Mouse (Mus musculus): ENCODE results near the gene Hist1h3b. TPM values are rescaled to one million over a fixed set of nuclear protein-coding genes. Genes with fewer than 3 reads are reported as not detected.
A peak's percentile ranks its signal among the peaks of the same experiment; 100 is the strongest.

Hist1h3b gene
- total and polyA plus RNA-seq, 2 experiments from 2014 or later, result 3.3 to 800 TPM

GRCm38 (mm10) chr13:23739922-23740252 lies 12.2 kb upstream of the Hist1h3b start:
- peak overlapping the region; percentile 97 for H3K4me2 ChIP-seq (ENCODE audit: low read depth, low read length)
- peak overlapping the region; percentile 97 for H3K27ac ChIP-seq (ENCODE audit: low read depth)
- WGBS, result 0% methylated on average over 14 of the region's 14 CpGs
- no peaks in the 10 kb centered on the region for H3K36me3 ChIP-seq (replicated peaks; ENCODE audit: control insufficient read depth, insufficient read depth, low read length)
- H3K9ac ChIP-seq (replicated peaks; ENCODE audit: low read depth, low read length), result peak overlapping the region; percentile 96
- no peaks in the 10 kb centered on the region for H3K9me3 ChIP-seq (replicated peaks; ENCODE audit: control insufficient read depth, low read length)
- no peak; the same call in 1 of the 2 replicates for TF ChIP-seq EP300 (IDR thresholded peaks at IDR 0.05; ENCODE audit: low read depth)
- no peak for TF ChIP-seq CTCF (IDR thresholded peaks at IDR 0.05; ENCODE audit: low read depth)
- DNase-seq (ENCODE audit: low spot score) (no peak), ATAC-seq (ENCODE audit: insufficient read depth, low read depth) (no peak)
- H3K27me3 ChIP-seq (ENCODE audit: control insufficient read depth, insufficient read depth, low read length), result no peaks in the 10 kb centered on the region
- H3K4me3 ChIP-seq (ENCODE audit: low read depth, low read length), result peak overlapping the region; percentile 72
- peaks cover 8% of the 10 kb centered on the region; the same call in 1 of the 2 replicates for H3K4me1 ChIP-seq (ENCODE audit: control insufficient read depth, insufficient read depth)

GRCm38 (mm10) chr13:23740256-23740840 lies 11.7 kb upstream of the Hist1h3b start:
- WGBS, result 32% methylated on average over 13 of the region's 13 CpGs
- H3K4me3 ChIP-seq (ENCODE audit: low read depth, low read length), result peak overlapping the region; percentile 72
- no peaks in the 10 kb centered on the region for H3K27me3 ChIP-seq (ENCODE audit: control insufficient read depth, insufficient read depth, low read length)
- peak overlapping the region; percentile 97 for H3K4me2 ChIP-seq (ENCODE audit: low read depth, low read length)
- peaks cover 8% of the 10 kb centered on the region; the same call in 1 of the 2 replicates for H3K4me1 ChIP-seq (ENCODE audit: control insufficient read depth, insufficient read depth)
- DNase-seq (ENCODE audit: low spot score) (no peak), ATAC-seq (ENCODE audit: insufficient read depth, low read depth) (no peak)
- no peaks in the 10 kb centered on the region for H3K36me3 ChIP-seq (replicated peaks; ENCODE audit: control insufficient read depth, insufficient read depth, low read length)
- no peaks in the 10 kb centered on the region for H3K9me3 ChIP-seq (replicated peaks; ENCODE audit: control insufficient read depth, low read length)
- H3K27ac ChIP-seq (ENCODE audit: low read depth), result peak overlapping the region; percentile 97
- TF ChIP-seq CTCF (IDR thresholded peaks at IDR 0.05; ENCODE audit: low read depth) (no peak), EP300 (IDR thresholded peaks at IDR 0.05; ENCODE audit: low read depth) (no peak)
- peak overlapping the region; percentile 96 for H3K9ac ChIP-seq (replicated peaks; ENCODE audit: low read depth, low read length)

GRCm38 (mm10) chr13:23740910-23741309 lies 11.2 kb upstream of the Hist1h3b start:
- 67% methylated on average over 5 of the region's 5 CpGs for whole genome bisulfite sequencing
- H3K27ac ChIP-seq (ENCODE audit: low read depth), result peak overlapping the region; percentile 97; the same call in 1 of the 2 replicates
- DNase-seq (ENCODE audit: low spot score), result no peak
- no peaks in the 10 kb centered on the region for H3K9me3 ChIP-seq (replicated peaks; ENCODE audit: control insufficient read depth, low read length)
- peak overlapping the region; percentile 97 for H3K4me2 ChIP-seq (ENCODE audit: low read depth, low read length)
- TF ChIP-seq EP300 (IDR thresholded peaks at IDR 0.05; ENCODE audit: low read depth) (no peak), CTCF (IDR thresholded peaks at IDR 0.05; ENCODE audit: low read depth) (no peak)
- peak overlapping the region; percentile 72; the same call in 1 of the 2 replicates for H3K4me3 ChIP-seq (ENCODE audit: low read depth, low read length)
- H3K27me3 ChIP-seq (ENCODE audit: control insufficient read depth, insufficient read depth, low read length), result no peaks in the 10 kb centered on the region
- no peaks in the 10 kb centered on the region for H3K36me3 ChIP-seq (replicated peaks; ENCODE audit: control insufficient read depth, insufficient read depth, low read length)
- ATAC-seq (ENCODE audit: insufficient read depth, low read depth), result no peak
- H3K4me1 ChIP-seq (ENCODE audit: control insufficient read depth, insufficient read depth), result peaks cover 12% of the 10 kb centered on the region
- no peak overlapping the region for H3K9ac ChIP-seq (replicated peaks; ENCODE audit: low read depth, low read length)

GRCm38 (mm10) chr13:23742007-23742406 lies 10.1 kb upstream of the Hist1h3b start:
- ATAC-seq (ENCODE audit: insufficient read depth, low read depth) (no peak), DNase-seq (ENCODE audit: low spot score) (no peak)
- no peaks in the 10 kb centered on the region for H3K9me3 ChIP-seq (replicated peaks; ENCODE audit: control insufficient read depth, low read length)
- no peak overlapping the region for H3K4me3 ChIP-seq (ENCODE audit: low read depth, low read length)
- no peak overlapping the region for H3K27ac ChIP-seq (ENCODE audit: low read depth)
- no peaks in the 10 kb centered on the region for H3K36me3 ChIP-seq (replicated peaks; ENCODE audit: control insufficient read depth, insufficient read depth, low read length)
- peaks cover 13% of the 10 kb centered on the region for H3K4me1 ChIP-seq (ENCODE audit: control insufficient read depth, insufficient read depth)
- no peak for TF ChIP-seq CTCF (IDR thresholded peaks at IDR 0.05; ENCODE audit: low read depth)
- no peak for TF ChIP-seq EP300 (IDR thresholded peaks at IDR 0.05; ENCODE audit: low read depth)
- H3K27me3 ChIP-seq (ENCODE audit: control insufficient read depth, insufficient read depth, low read length), result no peaks in the 10 kb centered on the region
- no peak overlapping the region for H3K9ac ChIP-seq (replicated peaks; ENCODE audit: low read depth, low read length)
- no peak overlapping the region for H3K4me2 ChIP-seq (ENCODE audit: low read depth, low read length)

GRCm38 (mm10) chr13:23743215-23743614 lies 8.9 kb upstream of the Hist1h3b start:
- no peak overlapping the region for H3K27ac ChIP-seq (ENCODE audit: low read depth)
- no peak overlapping the region for H3K4me3 ChIP-seq (ENCODE audit: low read depth, low read length)
- no peaks in the 10 kb centered on the region for H3K36me3 ChIP-seq (replicated peaks; ENCODE audit: control insufficient read depth, insufficient read depth, low read length)
- H3K9ac ChIP-seq (replicated peaks; ENCODE audit: low read depth, low read length), result no peak overlapping the region
- WGBS, result 81% methylated on average over 5 of the region's 5 CpGs
- ATAC-seq (ENCODE audit: insufficient read depth, low read depth), result no peak
- H3K4me1 ChIP-seq (ENCODE audit: control insufficient read depth, insufficient read depth), result peaks cover 19% of the 10 kb centered on the region
- no peaks in the 10 kb centered on the region for H3K27me3 ChIP-seq (ENCODE audit: control insufficient read depth, insufficient read depth, low read length)
- TF ChIP-seq CTCF (IDR thresholded peaks at IDR 0.05; ENCODE audit: low read depth), result no peak
- no peak for TF ChIP-seq EP300 (IDR thresholded peaks at IDR 0.05; ENCODE audit: low read depth)
- H3K4me2 ChIP-seq (ENCODE audit: low read depth, low read length), result no peak overlapping the region
- DNase-seq (ENCODE audit: low spot score), result no peak
- H3K9me3 ChIP-seq (replicated peaks; ENCODE audit: control insufficient read depth, low read length), result no peaks in the 10 kb centered on the region

- Histone ChIP-seq H3K4me2 (ENCODE audit: low read depth, low read length) (peak overlapping the region; percentile 60; the same call in 1 of the 2 replicates), H3K4me3 (ENCODE audit: low read depth, low read length) (peak overlapping the region; percentile 38; the same call in 1 of the 2 replicates), H3K27ac (ENCODE audit: low read depth) (no peak overlapping the region), H3K9me3 (replicated peaks; ENCODE audit: control insufficient read depth, low read length) (no peaks in the 10 kb centered on the region), H3K4me1 (ENCODE audit: control insufficient read depth, insufficient read depth) (peaks cover 19% of the 10 kb centered on the region), H3K36me3 (replicated peaks; ENCODE audit: control insufficient read depth, insufficient read depth, low read length) (no peaks in the 10 kb centered on the region), H3K27me3 (ENCODE audit: control insufficient read depth, insufficient read depth, low read length) (no peaks in the 10 kb centered on the region), H3K9ac (replicated peaks; ENCODE audit: low read depth, low read length) (peak overlapping the region; percentile 46; the same call in 1 of the 2 replicates)
- ATAC-seq (ENCODE audit: insufficient read depth, low read depth) (no peak), DNase-seq (ENCODE audit: low spot score) (no peak)
- TF ChIP-seq EP300 (IDR thresholded peaks at IDR 0.05; ENCODE audit: low read depth) (no peak), CTCF (IDR thresholded peaks at IDR 0.05; ENCODE audit: low read depth) (no peak)
- 50% methylated on average over 4 of the region's 4 CpGs for WGBS
These were observed 8.1 kb upstream of the Hist1h3b start for GRCm38 (mm10) chr13:23743963-23744362.
